8 mouse cellular contexts compared by ENCODE assay signal in the genomic region with DNA sequence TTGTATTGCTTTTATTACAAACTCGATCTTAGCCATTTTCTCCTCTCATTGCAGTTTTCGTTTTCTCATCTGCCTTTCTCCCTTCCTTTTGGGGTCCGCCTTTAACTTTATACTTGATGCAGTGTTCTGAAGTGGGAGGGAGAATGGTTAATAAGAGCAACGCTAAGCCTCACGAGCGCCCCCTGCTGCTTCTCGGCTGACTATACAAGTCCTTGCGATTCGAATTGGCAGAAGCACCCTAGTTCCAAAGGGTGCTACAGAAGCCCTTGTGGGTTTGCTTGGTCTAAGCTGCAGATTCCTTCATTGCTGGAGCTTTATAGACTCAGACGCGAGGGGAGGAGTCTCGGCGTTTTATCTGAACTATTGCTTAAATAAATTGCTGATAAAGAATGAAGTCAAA. TPM values are rescaled to one million over a fixed set of nuclear protein-coding genes. Genes with fewer than 3 reads are reported as not detected.
DNase-seq lines count a peak whose midpoint lies in the region; ATAC-seq and TF ChIP-seq lines count a peak whose summit lies in the region.

No protein-coding gene starts in this region.

- no peak overlapping the region for H3K9ac ChIP-seq in heart, embryonic 12.5 days
- no peak overlapping the region for H3K9ac ChIP-seq in midbrain, postnatal 0 days (replicated peaks; ENCODE audit: low read length, poor library complexity, severe bottlenecking)

- H3K4me3 ChIP-seq in heart, embryonic 12.5 days: no peak overlapping the region
- H3K4me3 ChIP-seq in midbrain, postnatal 0 days (ENCODE audit: low read depth, low read length): no peak overlapping the region

- ATAC-seq in heart, embryonic 12.5 days (ENCODE audit: insufficient number of reproducible peaks, low FRiP score): no peak
- no peak for ATAC-seq in midbrain, postnatal 0 days (ENCODE audit: low FRiP score)

- H3K36me3 ChIP-seq in heart, embryonic 12.5 days: no peaks in the 10 kb centered on the region
- H3K36me3 ChIP-seq in midbrain, postnatal 0 days (ENCODE audit: insufficient read depth, low read length): no peaks in the 10 kb centered on the region

- H3K4me2 ChIP-seq in heart, embryonic 12.5 days: no peak overlapping the region
- H3K4me2 ChIP-seq in midbrain, postnatal 0 days (ENCODE audit: low read depth, low read length, poor library complexity, severe bottlenecking): no peak overlapping the region

- H3K27me3 ChIP-seq in heart, embryonic 12.5 days (replicated peaks): no peaks in the 10 kb centered on the region
- H3K27me3 ChIP-seq in midbrain, postnatal 0 days (ENCODE audit: insufficient read depth, low read length): no peaks in the 10 kb centered on the region; the same call in 1 of the 2 replicates

- no peaks in the 10 kb centered on the region for H3K9me3 ChIP-seq in heart, embryonic 12.5 days (replicated peaks)
- no peaks in the 10 kb centered on the region for H3K9me3 ChIP-seq in midbrain, postnatal 0 days (ENCODE audit: low read length)

- intact Hi-C loops in heart, postnatal 25 days (cut with DNase I): loop anchor here (1.0 to 5.0 kb wide), 2 partner anchors 39 to 94 kb away; no protein-coding TSS in a partner anchor

- 12% methylated on average over 13 of the region's 13 CpGs for WGBS in heart, embryonic 12.5 days
- WGBS in midbrain, postnatal 0 days: 10% methylated on average over 12 of the region's 13 CpGs

- peak; percentile 76 for TF ChIP-seq CTCF in midbrain, postnatal 0 days (IDR thresholded peaks at IDR 0.05)

- peak; percentile 92 for DNase-seq in heart, adult 11 months
- peak; percentile 61 to 87 for DNase-seq in adrenal gland, adult (ENCODE audit: inconsistent age in 2 of 2, low spot score in 1 of 2)
- DNase-seq in embryo, embryonic 10.5 days (ENCODE audit: low spot score): peak; percentile 83
- peak; percentile 21 for DNase-seq in heart, postnatal 25 days (ENCODE audit: low spot score)
- peak; percentile 24 for DNase-seq in left cerebral cortex, adult 11 months (ENCODE audit: low spot score)
- peak; percentile 65 for DNase-seq in midbrain, postnatal 0 days (ENCODE audit: low spot score)
- DNase-seq in testis, postnatal 10 days (ENCODE audit: low spot score): peak; percentile 87

- H3K27ac ChIP-seq in heart, embryonic 12.5 days (ENCODE audit: poor library complexity, severe bottlenecking): no peak overlapping the region
- no peak overlapping the region for H3K27ac ChIP-seq in midbrain, postnatal 0 days (ENCODE audit: low read depth, low read length)

- H3K4me1 ChIP-seq in heart, embryonic 12.5 days (replicated peaks): peaks cover 7% of the 10 kb centered on the region
- no peaks in the 10 kb centered on the region for H3K4me1 ChIP-seq in midbrain, postnatal 0 days (ENCODE audit: insufficient read depth, low read length)

RNA-seq across cellular contexts. Expression of a gene that starts 12.9 kb away (rescaled TPM):
- polyA plus RNA-seq in heart, embryonic 12.5 days (2016; fragmentation: Nextera tagmentation; extraction: Ambion mirVana): not detected in 2 replicates
- total RNA-seq in heart, postnatal 25 days (2021): 1 to 10 TPM; 1.6 to 2.2 TPM
- total RNA-seq in midbrain, postnatal 0 days (2014; rRNA removed): 0.27 TPM in 1 of 2 replicates, not detected in the other
- 0.26 and 0.28 TPM in 2 replicates for polyA plus RNA-seq in midbrain, postnatal 0 days (2015; fragmentation: Nextera tagmentation; extraction: Ambion mirVana)

Comparison
In these comparisons a context has a peak if more than half of its experiments do, and no peak if none do; other contexts are left out.
1. DNase-seq: peak in every context shown above with its lines; median percentile 92 in heart, adult 11 months; 87 in testis, postnatal 10 days; 83 in embryo, embryonic 10.5 days; 74 in adrenal gland, adult; 65 in midbrain, postnatal 0 days; 24 in left cerebral cortex, adult 11 months; 21 in heart, postnatal 25 days.